ENCODE assay signal across 18 mouse cellular contexts in the genomic region with DNA sequence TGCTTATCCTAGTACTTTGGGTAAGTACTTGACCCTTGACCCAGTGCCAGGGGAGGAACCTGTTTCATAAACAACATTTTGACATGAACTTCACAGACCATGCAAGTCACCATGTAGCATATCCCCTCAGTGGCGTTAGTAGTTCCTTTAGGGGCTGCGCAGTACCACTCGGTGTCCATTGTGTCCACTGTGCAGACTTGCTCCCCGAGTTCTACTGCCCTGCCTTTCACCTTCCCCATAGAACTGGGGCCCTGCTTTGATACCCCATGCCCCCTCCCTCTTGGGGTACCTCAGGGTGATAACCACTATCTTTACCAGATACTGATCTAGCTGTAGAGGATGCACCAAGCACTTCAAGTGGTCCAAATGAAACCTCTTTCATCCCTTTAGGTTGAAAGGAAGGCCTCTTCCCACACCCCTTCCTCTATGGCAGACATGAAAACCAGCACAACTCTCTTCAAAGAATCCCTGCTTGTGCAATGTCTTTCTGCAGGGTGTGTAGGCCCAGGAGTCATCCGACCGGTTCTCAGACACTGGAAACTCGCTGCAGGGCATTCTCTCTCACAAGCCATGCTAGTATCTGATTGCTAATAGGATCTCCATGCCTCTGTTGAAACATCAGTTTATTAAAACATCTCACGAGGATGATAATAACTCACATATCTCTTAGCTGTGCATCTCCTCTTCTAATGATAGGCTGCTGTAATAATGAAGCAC. TPM values are rescaled to one million over a fixed set of nuclear protein-coding genes. Genes with fewer than 3 reads are reported as not detected.
DNase-seq lines count a peak whose midpoint lies in the region; ATAC-seq and TF ChIP-seq lines count a peak whose summit lies in the region.
"Had no signal": no experiment of that assay in that cellular context is flagged by ENCODE, and none has a peak within 500 bp of the region (broad histone marks: within the 10 kb centered on the region; RNA-seq: fewer than 3 reads in every experiment).

No protein-coding gene starts in this region.

- ATAC-seq in lung, postnatal 0 days: peak; percentile 52; the same call in 1 of the 2 replicates
- ATAC-seq: hindbrain, postnatal 0 days; liver, postnatal 0 days had no signal

- H3K9ac ChIP-seq in lung, postnatal 0 days (replicated peaks; ENCODE audit: low read depth): no peak overlapping the region
- H3K9ac ChIP-seq: forebrain, embryonic 12.5 days; limb, embryonic 13.5 days; liver, postnatal 0 days; neural tube, embryonic 12.5 days had no signal

- no peaks in the 10 kb centered on the region for H3K36me3 ChIP-seq in lung, postnatal 0 days (ENCODE audit: insufficient read depth, low read length)
- peaks cover 9% of the 10 kb centered on the region for H3K36me3 ChIP-seq in embryonic facial prominence, embryonic 10.5 days (replicated peaks)
- H3K36me3 ChIP-seq: limb, embryonic 13.5 days; neural tube, embryonic 12.5 days had no signal

- H3K4me2 ChIP-seq in lung, postnatal 0 days (replicated peaks; ENCODE audit: low read depth, low read length): no peak overlapping the region
- H3K4me2 ChIP-seq: forebrain, embryonic 12.5 days; limb, embryonic 13.5 days; neural tube, embryonic 12.5 days had no signal

- peak; percentile 52 for DNase-seq in lung, postnatal 0 days (ENCODE audit: low spot score)
- DNase-seq in lung, postnatal 10 days: no peak
- DNase-seq in embryonic facial prominence, embryonic 10.5 days (ENCODE audit: low spot score): peak; percentile 37
- DNase-seq in fat pad, adult 2 months (ENCODE audit: extremely low read depth, low read depth, low spot score): peak; percentile 90
- peak; percentile 49 for DNase-seq in lung, postnatal 36 days
- no peak for DNase-seq in thymus, postnatal 36 days
- no peak for DNase-seq in gastrocnemius, postnatal 4 days (ENCODE audit: low spot score in 2 of 2)
- no peak for DNase-seq in layer of hippocampus, adult 8-10 months (ENCODE audit: low spot score in 2 of 2)
- DNase-seq: adrenal gland, adult 2 months; cerebellum, adult 2 months; gastrocnemius, postnatal 14 days; kidney, adult 9 months; liver, postnatal 0 days; thymus, postnatal 14 days had no signal

- TF ChIP-seq EP300 in lung, postnatal 0 days (IDR thresholded peaks at IDR 0.05): no peak

- H3K27me3 ChIP-seq in lung, postnatal 0 days (replicated peaks; ENCODE audit: insufficient read depth, low read length): no peaks in the 10 kb centered on the region
- no peaks in the 10 kb centered on the region for H3K27me3 ChIP-seq in embryonic facial prominence, embryonic 10.5 days (replicated peaks; ENCODE audit: low read depth, poor library complexity, severe bottlenecking)
- H3K27me3 ChIP-seq: forebrain, embryonic 12.5 days; limb, embryonic 13.5 days; neural tube, embryonic 12.5 days had no signal

- H3K4me1 ChIP-seq in lung, postnatal 0 days (ENCODE audit: insufficient read depth, low read depth, low read length): peaks cover 6% of the 10 kb centered on the region; the same call in 1 of the 2 replicates
- peaks cover 12% of the 10 kb centered on the region for H3K4me1 ChIP-seq in embryonic facial prominence, embryonic 10.5 days

- WGBS in lung, postnatal 0 days: 66% methylated on average over 8 of the region's 8 CpGs
- 79% methylated on average over 8 of the region's 8 CpGs for WGBS in embryonic facial prominence, embryonic 10.5 days

- no peak overlapping the region for H3K27ac ChIP-seq in lung, postnatal 0 days (ENCODE audit: low read length)
- H3K27ac ChIP-seq in embryonic facial prominence, embryonic 10.5 days (replicated peaks): peak overlapping the region; percentile 48; the same call in 1 of the 2 replicates
- H3K27ac ChIP-seq: forebrain, embryonic 12.5 days; hindbrain, postnatal 0 days; limb, embryonic 13.5 days; neural tube, embryonic 12.5 days had no signal

- H3K9me3 ChIP-seq in lung, postnatal 0 days (ENCODE audit: low read length): no peaks in the 10 kb centered on the region
- H3K9me3 ChIP-seq in embryonic facial prominence, embryonic 10.5 days: no peaks in the 10 kb centered on the region
- H3K9me3 ChIP-seq: forebrain, embryonic 12.5 days; limb, embryonic 13.5 days had no signal

- H3K4me3 ChIP-seq in lung, postnatal 0 days (ENCODE audit: low read depth, low read length): no peak overlapping the region
- no peak overlapping the region for H3K4me3 ChIP-seq in embryonic facial prominence, embryonic 10.5 days
- H3K4me3 ChIP-seq: forebrain, embryonic 12.5 days; limb, embryonic 13.5 days; neural tube, embryonic 12.5 days had no signal

- no peak for TF ChIP-seq CTCF in lung, postnatal 0 days (IDR thresholded peaks at IDR 0.05)

RNA-seq across cellular contexts. Expression of gene Ptpn13, which starts 34.1 kb away (rescaled TPM):
- 8.9 and 9.4 TPM in 2 replicates for polyA plus RNA-seq in lung, postnatal 0 days (2015; fragmentation: Nextera tagmentation; extraction: Ambion mirVana)
- polyA plus RNA-seq in embryonic facial prominence, embryonic 10.5 days (2016; fragmentation: Nextera tagmentation; extraction: Ambion mirVana): 15.6 and 18.8 TPM in 2 replicates
- 10 to 100 TPM in 1 of 2 experiments, 1 to 10 TPM in 1; 8.8 to 10.1 TPM for total RNA-seq in gastrocnemius, postnatal 4 days (2021)
- total RNA-seq in layer of hippocampus, adult 8-10 months (2022): 10 to 100 TPM; 11.7 to 14.1 (median 12.9) TPM

Comparison
In these comparisons a context has a peak if more than half of its experiments do, and no peak if none do; other contexts are left out.
1. DNase-seq: peak in lung, postnatal 0 days (single experiment), embryonic facial prominence, embryonic 10.5 days (single experiment), fat pad, adult 2 months (single experiment) and lung, postnatal 36 days (single experiment); none in lung, postnatal 10 days (single experiment), thymus, postnatal 36 days (0 of 2), gastrocnemius, postnatal 4 days (0 of 2) and layer of hippocampus, adult 8-10 months (0 of 2).